Mouse (Mus musculus) embryo, embryonic 11 days (tissue): ENCODE measurements around the gene Ifitm3.
"Not testable (repeated sequence)": the region's sequence is repeated elsewhere in the genome, so short reads cannot be mapped to it uniquely, and the experiment has no call there.

Experiments used
- DNase-seq: peaks from one replicate; pipeline ENCODE4 v3.0.0-alpha.2; 2015

Gene Ifitm3

GRCm38 (mm10) chr7:140998853-140999700 is 11.5 kb downstream of the Ifitm3 start:
- no peak for DNase-seq

- no peak for DNase-seq
Measured at GRCm38 (mm10) chr7:140997817-140998216, 12.8 kb downstream of the Ifitm3 start.

GRCm38 (mm10) chr7:140991117-140991689 is 19.4 kb downstream of the Ifitm3 start:
- no peak for DNase-seq

GRCm38 (mm10) chr7:140990622-140991021 is 19.9 kb downstream of the Ifitm3 start:
- DNase-seq = no peak

- no peak for DNase-seq
Measured at GRCm38 (mm10) chr7:140990185-140990584, 20.4 kb downstream of the Ifitm3 start.

- no peak for DNase-seq
Measured at GRCm38 (mm10) chr7:140989022-140989421, 21.5 kb downstream of the Ifitm3 start.

- DNase-seq = no peak
Measured at GRCm38 (mm10) chr7:140987182-140988138, 23.1 kb downstream of the Ifitm3 start.

- DNase-seq = no peak
Measured at GRCm38 (mm10) chr7:140982971-140983370, 27.6 kb downstream of the Ifitm3 start.

- no peak for DNase-seq
Measured at GRCm38 (mm10) chr7:140981704-140982103, 28.9 kb downstream of the Ifitm3 start.

GRCm38 (mm10) chr7:140976720-140977119 is 33.9 kb downstream of the Ifitm3 start:
- DNase-seq = not testable (repeated sequence)

- no peak for DNase-seq
Measured at GRCm38 (mm10) chr7:140975465-140975864, 35.1 kb downstream of the Ifitm3 start.

- no peak for DNase-seq
Measured at GRCm38 (mm10) chr7:140974940-140975339, 35.6 kb downstream of the Ifitm3 start.

- no peak for DNase-seq
Measured at GRCm38 (mm10) chr7:140973396-140974165, 37.0 kb downstream of the Ifitm3 start.

- DNase-seq = no peak
Measured at GRCm38 (mm10) chr7:140971479-140972171, 38.9 kb downstream of the Ifitm3 start.

GRCm38 (mm10) chr7:140970931-140971330 is 39.6 kb downstream of the Ifitm3 start:
- no peak for DNase-seq

- not testable (repeated sequence) for DNase-seq
Measured at GRCm38 (mm10) chr7:140968710-140969109, 41.9 kb downstream of the Ifitm3 start.

GRCm38 (mm10) chr7:140967862-140968591 is 42.5 kb downstream of the Ifitm3 start:
- peak; percentile 66 for DNase-seq

GRCm38 (mm10) chr7:140966921-140967320 is 43.6 kb downstream of the Ifitm3 start, which contains the start of gene Ifitm1:
Gene Ifitm1, plus strand, starts transcription at chr7:140967221.
- no peak for DNase-seq

- no peak for DNase-seq
Measured at GRCm38 (mm10) chr7:140962733-140963132, 47.8 kb downstream of the Ifitm3 start.

GRCm38 (mm10) chr7:140961416-140961815 is 49.2 kb downstream of the Ifitm3 start:
- DNase-seq = no peak

- no peak for DNase-seq
Measured at GRCm38 (mm10) chr7:140960026-140960425, 50.5 kb downstream of the Ifitm3 start.
